Mouse (Mus musculus) kidney, postnatal 36 days (tissue): ENCODE measurements around the gene Slc39a10.
A peak's percentile ranks its signal among the peaks of the same experiment; 100 is the strongest.
"Not testable (repeated sequence)": the region's sequence is repeated elsewhere in the genome, so short reads cannot be mapped to it uniquely, and the experiment has no call there.

Experiments
- DNase-seq, 2 experiments: peaks; one replicate each; pipeline ENCODE4 v3.0.0; 2021 to 2022; ENCODE audit warnings: mixed read lengths in 2 of 2

Gene Slc39a10

DNA sequence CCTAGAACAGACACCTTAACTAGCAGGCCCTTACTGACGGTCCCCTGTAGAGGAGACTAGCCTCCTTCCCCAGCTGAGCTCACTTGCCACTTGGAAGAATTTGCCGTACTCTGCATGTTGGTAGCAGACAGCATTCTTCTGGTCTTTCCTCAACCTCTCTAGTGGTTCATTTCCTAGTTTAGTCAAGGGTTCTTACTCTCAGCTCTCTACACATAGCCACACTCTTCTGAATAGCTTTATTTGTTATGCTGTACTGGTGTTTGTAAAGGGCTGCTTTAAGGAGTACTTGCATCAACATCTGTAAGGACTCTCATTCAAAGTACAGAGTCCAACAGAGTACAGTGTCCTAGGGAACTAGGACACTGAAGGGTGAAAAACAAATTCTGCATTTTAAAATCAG, 29.2 kb downstream of the Slc39a10 start:
- no peak for DNase-seq

DNA sequence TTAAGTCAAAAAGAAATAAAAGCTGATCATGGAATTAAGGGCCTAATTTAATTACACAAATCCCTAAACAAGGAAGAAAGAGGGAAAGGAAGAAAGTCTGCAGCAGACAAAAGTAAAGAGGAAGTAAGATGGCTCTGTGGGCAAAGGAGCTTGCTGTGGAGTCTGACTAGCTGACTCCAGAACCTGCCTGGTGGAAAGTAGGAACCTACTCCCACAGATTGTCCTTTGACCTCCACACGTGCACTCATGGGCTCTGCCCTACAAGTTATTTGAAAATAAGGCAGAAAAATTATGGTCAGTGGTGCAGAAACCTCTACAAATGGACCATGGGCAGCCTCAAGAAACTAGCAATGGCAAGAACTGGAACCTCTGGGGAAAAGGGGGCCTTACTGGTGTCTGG, 32.6 kb downstream of the Slc39a10 start:
- DNase-seq: peak in 1 of 2 experiments; percentile 14

DNA sequence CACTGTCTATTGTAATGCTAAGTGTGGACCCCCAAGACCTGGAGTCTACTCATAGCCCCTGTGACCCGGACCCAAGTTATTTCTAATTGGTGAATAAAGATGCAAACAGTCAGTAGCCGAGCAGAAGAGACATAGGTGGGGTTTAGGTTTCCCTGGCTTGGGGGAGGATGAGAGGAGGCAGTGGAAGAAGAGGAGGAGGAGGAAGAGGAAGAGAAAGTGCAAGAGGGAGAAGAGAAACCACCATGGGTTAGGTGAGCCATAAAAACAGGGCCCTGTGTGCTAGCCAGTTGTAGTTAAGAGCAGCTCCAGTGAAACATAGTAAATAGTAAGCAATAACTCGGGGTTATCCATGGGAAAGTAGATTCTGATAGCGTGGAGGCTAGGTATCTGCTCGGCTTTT, 34.1 kb downstream of the Slc39a10 start:
- no peak for DNase-seq

DNA sequence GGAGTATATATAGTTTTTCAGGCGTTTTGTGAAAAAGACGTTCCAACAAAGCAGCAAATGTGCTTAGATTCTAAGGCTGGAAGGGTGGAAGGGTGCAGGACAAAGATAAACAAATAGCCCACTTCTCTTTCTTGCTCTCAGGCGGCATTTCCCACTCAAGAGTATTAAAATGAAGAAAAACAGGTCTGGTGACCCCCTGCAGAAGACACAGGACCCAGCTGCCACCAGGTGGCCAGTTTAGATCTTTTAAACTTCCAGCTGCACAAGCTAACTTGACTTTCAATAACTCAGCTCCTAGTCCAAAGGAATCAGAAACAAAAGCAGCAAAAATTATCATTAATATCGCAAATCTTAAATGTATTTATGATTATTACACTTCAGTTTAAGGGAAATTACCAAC, 36.2 kb downstream of the Slc39a10 start:
- peak in 1 of 2 experiments; percentile 28 for DNase-seq

DNA sequence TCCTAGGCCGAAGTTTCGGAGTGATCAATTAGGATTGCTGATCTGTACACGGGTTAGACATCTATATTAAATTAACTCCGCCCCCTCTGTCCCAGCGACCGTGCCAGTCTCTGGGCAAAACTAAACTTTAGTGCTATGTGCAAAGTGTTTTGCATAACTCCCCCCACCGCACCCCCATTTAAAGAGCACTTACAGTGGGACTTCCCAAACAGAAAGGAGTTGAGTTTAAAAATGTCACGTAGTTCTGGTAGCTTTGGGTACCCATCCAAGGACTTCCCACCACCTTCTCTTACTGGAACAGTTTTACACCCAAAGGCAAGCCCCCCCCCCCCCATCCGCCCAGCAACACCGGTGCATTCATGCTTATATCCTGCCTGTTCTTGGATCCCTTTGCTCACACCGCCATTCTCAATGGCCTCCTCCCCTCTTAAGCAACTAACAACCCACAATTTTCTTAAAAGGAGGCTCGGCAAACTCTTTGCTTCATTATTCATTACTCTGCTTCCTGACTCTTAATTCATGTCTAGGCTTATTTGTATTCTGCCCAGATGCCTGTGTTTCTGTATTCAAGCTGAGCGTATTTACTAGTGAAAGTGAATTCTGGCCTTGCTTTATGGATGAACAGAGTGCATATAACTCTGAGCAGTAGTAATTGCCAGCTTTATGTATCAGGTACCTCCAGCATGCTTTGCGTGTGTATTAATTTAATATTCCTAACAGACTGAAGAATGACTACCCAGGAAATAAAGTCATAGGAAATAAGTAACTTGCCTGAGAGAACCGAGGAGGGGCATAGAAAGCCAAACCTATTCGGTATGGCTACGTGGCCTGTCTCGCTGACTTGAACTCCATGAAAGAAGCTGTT, 38.4 kb downstream of the Slc39a10 start:
- DNase-seq: peak; percentile 90 to 94

DNA sequence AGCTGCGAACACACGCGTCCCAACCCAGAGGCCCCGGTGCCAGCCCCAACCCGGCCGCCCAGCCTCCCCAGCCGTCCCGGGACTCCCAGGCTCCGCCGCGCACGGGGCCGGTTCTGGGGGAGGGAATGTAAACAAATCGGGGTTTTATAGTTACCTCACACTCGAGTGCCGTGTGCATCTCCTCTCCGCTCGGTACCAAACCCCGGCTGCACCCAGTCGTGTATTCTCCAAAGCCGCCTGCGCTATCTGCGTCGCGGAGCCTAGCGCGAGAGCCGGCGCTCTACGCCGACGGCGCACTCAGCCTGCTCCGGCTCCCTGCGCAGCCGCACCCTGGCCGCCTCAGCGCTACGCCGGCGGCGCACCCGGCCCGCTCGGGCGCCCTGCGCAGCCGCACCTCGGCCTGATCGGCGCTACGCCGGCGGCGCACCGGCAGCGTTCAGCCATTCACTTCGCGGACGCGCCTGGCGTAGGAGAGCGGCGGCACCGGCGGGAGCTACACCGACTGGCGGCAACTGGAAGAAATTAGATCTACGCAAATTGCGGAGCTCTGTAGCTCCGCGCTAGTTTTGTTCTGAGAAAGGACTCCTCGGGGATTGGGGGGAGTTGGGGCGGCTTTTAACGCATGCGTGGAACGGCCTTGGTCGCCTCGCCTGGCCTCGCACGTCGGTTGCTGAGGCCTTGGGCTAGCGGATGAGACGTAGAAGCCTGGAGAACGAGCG, 39.2 kb downstream of the Slc39a10 start:
- DNase-seq: peak; percentile 95 to 96

DNA sequence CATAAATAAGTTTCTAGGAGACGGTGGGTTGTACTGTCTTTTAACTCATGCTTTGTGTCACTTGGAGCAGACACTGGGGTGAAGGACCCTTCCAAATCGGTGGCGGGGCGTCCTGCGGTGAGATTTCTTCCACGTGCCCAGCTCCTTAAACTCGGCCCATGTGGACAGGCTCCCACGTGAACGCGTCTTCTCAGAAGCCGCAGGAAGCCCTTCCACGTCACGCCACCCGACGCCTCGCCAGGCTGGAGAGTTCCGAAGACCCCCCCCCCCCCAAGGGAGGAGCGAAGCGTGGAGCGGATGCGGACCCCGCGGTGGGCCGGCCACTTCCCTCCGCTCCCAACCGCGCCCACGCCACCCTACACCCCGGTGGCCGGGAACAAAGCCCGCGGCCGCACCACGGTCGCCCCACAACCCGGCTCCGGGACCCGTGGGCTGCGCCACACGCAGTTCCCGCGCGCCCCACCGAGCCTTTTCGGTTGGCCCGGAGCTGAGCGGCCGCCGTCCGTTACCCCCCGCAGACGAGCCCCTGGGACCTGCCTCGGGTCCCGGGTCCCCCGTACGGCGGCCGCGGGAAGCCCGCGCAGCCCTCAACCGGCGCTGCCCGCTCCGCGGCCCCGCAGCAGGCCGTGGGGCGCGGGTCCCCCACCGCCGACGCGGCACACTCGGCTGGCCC, 39.9 kb downstream of the Slc39a10 start:
- DNase-seq: peak; percentile 69 to 77

DNA sequence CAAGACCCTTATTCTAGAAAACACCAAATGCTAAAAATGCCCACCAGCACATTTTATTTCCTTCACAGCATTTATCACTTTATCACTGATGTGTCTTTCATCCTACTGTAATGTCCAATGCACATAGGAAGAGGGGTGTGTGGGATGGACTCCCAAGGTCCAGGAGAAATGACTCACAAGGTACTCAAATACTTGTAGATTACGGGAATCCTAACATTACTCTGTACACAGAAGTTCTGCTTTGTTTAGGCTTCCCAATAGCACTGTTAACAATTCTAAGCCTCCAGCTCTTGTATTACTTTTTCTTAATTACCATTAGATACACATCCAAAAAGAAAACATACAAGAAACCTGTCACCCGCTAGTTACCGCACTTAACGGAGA, 40.4 kb downstream of the Slc39a10 start:
- DNase-seq: no peak

DNA sequence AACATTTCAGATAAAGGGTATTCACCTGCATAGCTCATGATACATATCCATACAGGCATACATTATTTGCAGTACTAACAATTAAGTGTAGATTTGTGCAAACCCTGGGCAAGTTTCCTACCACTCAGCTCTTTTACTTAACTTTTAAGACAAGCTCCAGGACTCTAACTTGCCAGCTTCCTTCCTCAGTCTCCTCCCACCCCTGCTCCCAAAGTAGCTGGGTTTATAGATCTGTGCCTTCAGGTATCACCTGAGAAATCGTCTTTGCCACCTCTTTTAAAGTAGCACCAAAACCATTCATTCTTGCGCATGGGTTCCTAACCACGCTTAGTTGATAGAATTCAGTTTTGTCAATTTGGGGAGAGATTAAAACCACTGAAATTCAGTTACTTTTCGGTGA, 41.1 kb downstream of the Slc39a10 start:
- DNase-seq: no peak

DNA sequence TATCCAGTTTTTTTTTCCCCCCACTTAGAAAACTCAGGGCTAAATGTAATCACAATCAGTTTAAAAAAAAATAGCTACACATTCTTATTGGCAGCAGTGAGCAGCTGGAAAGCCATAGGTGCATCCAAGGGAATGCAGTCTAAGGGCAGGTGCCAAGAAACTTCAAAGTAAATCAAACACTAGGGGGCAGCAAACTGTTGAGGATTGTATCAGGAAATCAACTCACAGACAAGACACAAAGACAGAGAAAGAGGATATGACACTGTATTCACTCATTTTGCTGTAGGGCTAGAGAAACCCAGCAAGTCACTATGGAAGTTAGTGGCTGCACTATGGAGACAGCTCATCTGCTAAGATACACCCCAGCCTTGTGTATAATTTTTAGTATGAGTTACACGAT, 42.9 kb downstream of the Slc39a10 start:
- peak; percentile 68 to 89 for DNase-seq

DNA sequence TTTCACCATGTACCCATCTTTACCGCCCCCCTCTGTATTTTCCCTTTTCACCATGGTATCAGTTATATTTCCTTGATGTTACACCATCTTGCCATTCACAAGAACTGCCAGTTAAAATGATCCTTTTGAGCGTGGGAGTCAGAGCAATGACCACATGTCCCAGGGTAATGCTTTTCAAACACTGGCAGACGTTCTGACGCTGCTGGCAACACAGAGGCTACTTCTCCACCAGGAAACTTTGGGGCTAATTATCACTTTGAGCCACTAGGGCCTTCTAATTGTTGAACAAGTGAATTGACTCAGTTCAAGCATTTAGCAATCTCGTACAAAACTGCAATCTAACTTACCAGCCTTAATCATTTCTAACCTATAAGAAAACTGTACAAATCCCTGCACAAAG, 47.4 kb downstream of the Slc39a10 start:
- DNase-seq: no peak

DNA sequence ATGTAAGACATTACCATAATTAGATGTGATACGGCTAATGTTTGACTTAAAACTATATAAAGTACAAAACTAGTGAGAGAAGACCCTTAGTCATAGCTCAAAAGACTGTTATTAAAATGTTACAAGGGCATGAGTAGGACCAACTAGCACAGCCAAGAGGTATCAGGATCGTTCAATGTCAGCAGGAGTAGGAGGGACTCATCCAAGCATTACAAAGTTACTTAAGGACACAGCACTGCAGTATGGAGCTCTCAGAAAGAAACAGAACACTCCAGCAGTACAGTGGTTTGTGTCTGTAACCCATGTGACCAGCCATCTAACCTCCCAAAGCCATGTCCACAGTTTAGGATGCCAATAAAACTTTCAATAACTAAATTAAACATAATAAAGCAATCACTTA, 48.4 kb downstream of the Slc39a10 start:
- no peak for DNase-seq

DNA sequence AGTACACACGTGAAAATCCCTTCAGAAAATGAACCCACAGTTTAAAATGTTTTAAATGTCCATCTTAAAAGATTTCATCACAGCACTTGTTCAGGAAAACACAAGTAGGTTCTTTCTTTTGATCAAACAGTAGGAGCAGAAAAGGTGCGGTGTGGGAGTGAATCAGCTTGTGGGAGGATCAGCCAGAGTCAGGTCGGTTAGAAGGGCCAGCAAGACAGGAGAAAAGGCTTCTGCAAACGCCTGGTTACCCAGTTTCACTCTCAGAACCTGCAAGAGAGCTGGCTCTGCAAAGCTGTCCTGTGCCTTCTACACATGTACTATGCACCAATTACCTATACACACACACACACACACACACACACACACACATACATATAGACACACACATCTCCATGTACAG, 49.2 kb downstream of the Slc39a10 start:
- DNase-seq: no peak

DNA sequence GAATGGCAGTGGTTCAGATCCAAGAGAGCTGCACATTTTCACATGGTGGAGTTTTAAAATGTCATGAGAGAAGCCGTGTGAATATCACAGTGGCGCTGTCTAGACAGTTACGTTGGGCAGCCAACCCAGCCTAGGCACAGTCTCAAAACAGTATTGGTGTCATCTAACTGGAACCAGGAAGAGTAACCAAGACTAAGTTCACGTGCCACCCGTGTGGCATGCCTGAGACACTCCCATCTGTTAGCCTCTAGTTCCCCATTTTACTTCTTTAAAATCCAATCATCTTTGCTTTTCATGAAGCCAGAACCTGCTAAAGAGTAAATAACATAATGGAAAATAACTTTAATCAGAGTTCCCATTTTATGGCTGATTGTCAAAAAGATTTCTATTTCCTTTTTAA, 60.7 kb downstream of the Slc39a10 start:
- no peak for DNase-seq

DNA sequence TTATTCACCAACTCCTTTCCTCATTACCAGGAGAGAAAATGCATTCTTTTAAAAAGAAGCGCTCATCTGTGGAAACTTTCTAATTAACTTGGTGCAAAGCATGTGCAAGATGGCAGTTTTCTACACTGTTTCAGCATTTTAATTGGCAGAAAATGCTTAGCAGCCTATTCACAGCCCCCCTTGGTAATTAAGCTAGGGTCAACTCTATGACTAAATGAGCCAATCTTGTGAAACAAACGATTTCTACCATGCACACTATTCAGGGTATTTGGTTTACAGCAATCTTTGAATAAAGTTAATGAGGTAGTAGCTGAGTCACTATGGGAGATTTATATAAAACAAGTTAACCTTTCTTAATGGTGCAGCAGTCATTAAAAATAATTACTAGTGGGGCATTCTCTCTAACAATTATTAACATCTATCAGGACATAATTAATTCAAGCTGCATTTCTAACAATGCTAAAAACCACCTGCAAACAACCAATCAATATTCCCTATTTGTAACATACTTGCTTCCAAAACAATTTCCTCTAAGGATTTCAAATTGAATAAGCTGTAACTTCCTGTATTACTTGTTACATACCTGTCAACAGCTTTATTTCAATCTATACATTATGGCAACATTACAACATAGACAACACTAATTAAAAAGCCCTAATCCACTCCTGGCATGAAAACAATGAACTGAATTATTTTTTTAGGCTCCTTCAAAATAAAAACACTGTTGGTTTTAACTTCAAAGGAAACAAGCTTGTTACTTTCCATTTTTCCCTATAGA, 62.4 kb downstream of the Slc39a10 start:
- no peak for DNase-seq

DNA sequence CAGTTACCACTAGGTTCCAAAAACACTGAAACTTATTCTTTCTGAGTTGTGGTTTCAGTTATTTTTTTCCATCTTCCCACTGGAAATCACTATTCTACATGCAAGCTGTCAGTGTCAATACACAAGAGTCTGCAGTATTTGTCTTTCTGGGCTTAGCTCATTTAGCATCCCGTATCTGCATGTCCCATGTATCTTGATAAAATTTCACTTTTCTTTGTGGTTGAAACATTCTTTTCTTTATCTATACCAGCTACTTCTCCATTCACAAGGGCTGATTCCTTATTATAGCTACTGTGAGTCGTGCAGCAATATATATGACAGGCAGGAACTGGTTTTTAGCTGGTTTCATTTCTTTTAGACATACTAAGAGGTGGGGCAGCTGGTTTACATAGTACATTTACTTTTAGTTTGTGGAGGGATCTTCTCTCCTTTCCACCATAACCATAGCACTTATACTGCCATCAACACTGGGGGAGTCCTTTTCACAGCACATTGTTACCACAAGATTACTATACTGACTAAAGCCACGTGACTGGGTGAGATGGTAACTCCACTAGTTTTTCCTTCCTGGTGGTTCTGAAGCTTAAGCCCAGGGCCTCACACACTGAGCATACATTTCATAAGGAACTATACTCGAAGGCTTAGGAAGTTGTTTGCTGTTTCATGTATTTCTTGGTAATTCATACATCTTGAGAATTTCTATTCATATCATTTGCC, 70.2 kb downstream of the Slc39a10 start:
- DNase-seq: no peak

DNA sequence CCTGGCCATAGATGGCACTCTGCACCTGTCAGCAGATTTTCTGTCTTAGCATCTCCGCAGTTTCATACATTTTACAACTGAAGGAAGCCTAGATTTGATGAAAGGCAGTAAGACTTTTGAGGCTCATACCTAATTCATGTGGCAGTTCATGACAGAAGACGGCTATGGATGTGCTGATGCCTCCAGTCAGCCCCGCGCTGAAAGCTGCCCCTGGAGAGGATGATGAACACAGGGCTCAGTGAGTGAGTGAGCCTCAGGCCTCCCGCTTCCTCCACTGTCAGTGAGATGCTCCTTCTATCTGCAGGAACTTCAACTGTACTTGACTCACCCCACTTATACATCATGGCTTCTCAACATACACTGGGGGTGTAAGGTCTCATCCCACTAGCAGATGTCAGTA, 74.7 kb downstream of the Slc39a10 start:
- no peak for DNase-seq

DNA sequence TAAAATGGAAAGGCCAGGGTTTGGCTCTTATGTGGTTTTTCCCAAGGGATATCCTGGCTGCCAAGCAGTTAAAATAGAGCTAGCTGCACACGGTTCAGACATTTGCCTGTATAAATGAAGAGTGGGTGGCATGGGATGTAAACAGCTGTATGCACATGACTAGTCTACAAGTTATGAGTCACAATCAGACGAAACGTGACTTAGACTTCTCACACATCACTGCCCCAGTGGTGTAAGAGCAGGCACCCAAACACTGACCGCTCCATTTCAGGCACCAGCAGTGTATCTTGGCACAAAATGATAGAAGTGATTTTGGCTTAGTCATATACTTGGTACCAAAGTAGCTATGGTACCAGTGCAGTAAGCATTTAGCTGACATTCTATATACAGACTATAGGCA, 84.0 kb downstream of the Slc39a10 start:
- DNase-seq: not testable (repeated sequence)

DNA sequence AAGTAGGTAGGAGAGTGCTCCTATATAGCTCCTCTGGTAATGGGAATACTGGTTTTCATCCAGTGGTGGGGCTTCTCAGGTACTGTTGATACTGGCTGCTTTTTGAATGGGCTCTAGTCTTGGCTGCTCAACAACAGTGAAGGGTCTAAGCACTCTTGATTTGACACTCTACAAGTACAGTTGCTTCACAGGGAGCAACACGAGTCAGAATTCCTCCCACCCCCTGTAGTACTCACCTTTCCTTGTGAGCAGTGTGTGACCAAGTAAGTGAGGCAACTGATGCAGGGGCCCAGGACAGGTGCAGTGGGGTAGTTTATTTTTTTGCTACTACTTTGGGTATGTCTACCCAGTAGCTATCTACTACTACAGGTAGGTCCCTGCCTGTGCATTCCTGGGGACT, 87.6 kb downstream of the Slc39a10 start:
- no peak for DNase-seq

DNA sequence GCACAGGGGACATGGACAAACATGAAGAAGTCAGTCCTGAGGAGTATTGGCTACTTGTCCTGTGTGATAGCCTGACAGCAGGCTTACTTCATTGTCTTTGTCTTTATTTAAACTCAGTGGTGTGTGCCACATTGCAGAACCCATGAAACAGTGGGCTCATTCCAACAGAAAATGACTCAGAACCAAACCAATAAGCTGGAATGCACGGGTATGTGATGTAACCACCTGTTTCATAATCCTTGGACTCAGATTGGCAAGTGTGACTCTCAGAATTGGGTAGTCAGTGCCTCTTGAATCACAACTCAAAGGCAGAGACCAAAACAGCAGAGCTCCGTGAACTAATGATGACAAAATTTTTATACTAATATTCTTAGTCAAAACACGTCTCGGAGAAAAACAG, 110.4 kb downstream of the Slc39a10 start:
- DNase-seq: not testable (repeated sequence)

DNA sequence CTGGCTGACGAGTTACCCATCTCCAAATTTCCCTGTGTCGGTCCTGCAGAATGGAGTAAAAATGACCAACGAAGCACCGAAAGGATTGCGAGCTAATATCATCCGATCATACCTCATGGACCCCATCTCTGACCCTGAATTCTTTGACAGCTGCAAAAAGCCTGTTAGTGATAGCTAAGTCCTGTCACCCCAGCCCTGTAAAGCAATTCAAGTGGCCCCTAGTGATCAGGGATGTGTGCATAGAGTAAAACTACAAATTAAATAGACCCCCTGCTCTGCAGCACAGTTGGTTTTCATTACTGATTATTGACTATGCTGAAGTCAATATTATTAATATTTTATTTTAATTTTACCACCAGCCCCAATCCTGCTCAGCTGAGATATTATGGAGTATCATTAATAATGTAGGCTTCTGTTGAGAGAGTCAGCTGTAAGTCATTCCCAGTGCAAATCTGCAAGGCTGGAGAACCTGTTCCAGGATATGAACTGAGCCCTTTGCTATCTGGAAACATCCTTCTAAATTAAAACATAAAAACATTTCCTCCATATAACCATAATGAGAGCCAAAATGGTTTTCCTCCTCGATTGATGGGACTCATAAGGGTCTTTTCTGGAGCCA, 122.5 kb downstream of the Slc39a10 start:
- DNase-seq: not testable (repeated sequence)

DNA sequence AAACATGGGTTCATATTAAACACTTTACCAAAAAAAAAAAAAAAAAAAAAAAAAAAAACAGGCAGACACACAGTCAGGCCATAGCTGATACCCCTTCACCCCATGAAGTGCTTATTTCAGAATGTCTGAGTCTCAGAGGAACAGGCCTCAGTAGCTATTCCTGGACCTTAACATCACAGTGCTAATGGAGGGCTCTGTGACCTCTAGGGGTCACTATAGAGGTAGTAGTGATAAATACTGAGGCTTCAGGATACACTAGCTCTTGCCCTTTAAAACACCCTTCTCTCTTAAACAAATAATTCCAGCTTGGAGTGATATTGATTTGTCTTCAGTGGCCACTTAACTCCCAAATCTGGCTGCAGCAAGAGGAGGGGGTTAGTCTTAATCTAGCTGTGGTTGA, 123.3 kb downstream of the Slc39a10 start:
- DNase-seq: not testable (repeated sequence)
